Mouse (Mus musculus): ENCODE data around the gene Cbx2. TPM values are rescaled to one million over a fixed set of nuclear protein-coding genes. Genes with fewer than 3 reads are reported as not detected.
A peak's percentile ranks its signal among the peaks of the same experiment; 100 is the strongest.

Gene Cbx2
- polyA plus RNA-seq, 1 experiment from 2014 or later: 23.8 TPM

- Histone ChIP-seq H3K9ac (ENCODE audit: low read depth, low read length) (peak overlapping the region; percentile 68; the same call in 1 of the 2 replicates), H3K4me3 (ENCODE audit: low read depth, low read length) (no peak overlapping the region), H3K36me3 (ENCODE audit: control insufficient read depth, insufficient read depth, low read length) (no peaks in the 10 kb centered on the region), H3K27ac (ENCODE audit: low read depth, low read length) (peak overlapping the region; percentile 29; the same call in 1 of the 2 replicates), H3K4me1 (ENCODE audit: control insufficient read depth, insufficient read depth, low read length) (peaks cover 31% of the 10 kb centered on the region), H3K27me3 (ENCODE audit: control insufficient read depth, insufficient read depth, low read length) (peaks cover 79% of the 10 kb centered on the region), H3K9me3 (replicated peaks; ENCODE audit: control insufficient read depth, low read length) (no peaks in the 10 kb centered on the region), H3K4me2 (peak overlapping the region; percentile 94)
- ATAC-seq (replicated peaks; ENCODE audit: insufficient number of reproducible peaks, low FRiP score, low TSS enrichment): no peak
- WGBS (ENCODE audit: insufficient replicate concordance): 3% methylated on average over 15 of the region's 15 CpGs
Observed at GRCm38 (mm10) chr11:119051927-119052660, 29.3 kb downstream of the Cbx2 start.

DNA sequence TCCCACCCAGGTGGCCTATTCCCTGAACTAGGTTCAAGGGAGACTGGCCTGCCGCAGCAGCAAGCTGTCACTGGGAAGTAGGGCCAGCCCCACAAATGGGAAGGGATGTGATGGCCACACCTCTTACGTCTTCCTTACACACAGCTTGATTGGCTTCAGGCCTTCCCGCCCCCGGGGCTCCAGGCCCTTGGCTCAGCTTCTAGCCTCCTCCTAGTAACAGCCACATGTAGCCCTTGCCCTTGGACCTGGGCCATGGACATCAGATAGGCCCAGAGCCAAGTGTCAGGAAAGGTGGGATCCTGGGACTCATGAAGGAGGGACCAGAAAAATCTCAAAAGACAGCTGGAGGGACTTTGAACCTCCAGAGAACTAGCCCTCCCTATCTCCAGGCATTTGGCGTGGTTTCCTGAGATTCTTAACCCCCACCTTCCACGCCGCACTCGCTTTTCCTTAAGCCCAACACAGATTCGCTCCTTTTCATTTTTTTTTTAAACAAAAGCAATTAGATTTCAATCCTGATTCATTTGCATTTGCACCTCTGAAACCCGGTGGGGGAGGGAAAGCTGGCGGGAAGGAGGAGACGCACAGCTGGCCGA lies 30.0 kb downstream of the Cbx2 start:
- WGBS (ENCODE audit: insufficient replicate concordance): under 1% methylated on average over 13 of the region's 13 CpGs
- H3K9ac ChIP-seq (ENCODE audit: low read depth, low read length): peak overlapping the region; percentile 68
- peak; percentile 36; the same call in 1 of the 2 replicates for ATAC-seq (replicated peaks; ENCODE audit: insufficient number of reproducible peaks, low FRiP score, low TSS enrichment)

GRCm38 (mm10) chr11:119053257-119053670 lies 30.5 kb downstream of the Cbx2 start:
- H3K36me3 ChIP-seq (ENCODE audit: control insufficient read depth, insufficient read depth, low read length): no peaks in the 10 kb centered on the region
- H3K9me3 ChIP-seq (replicated peaks; ENCODE audit: control insufficient read depth, low read length): no peaks in the 10 kb centered on the region
- H3K4me1 ChIP-seq (ENCODE audit: control insufficient read depth, insufficient read depth, low read length): peaks cover 36% of the 10 kb centered on the region
- WGBS (ENCODE audit: insufficient replicate concordance): under 1% methylated on average over 42 of the region's 42 CpGs
- peak overlapping the region; percentile 94 for H3K4me2 ChIP-seq
- peak overlapping the region; percentile 86 for H3K27ac ChIP-seq (ENCODE audit: low read depth, low read length)
- ATAC-seq (replicated peaks; ENCODE audit: insufficient number of reproducible peaks, low FRiP score, low TSS enrichment): peak; percentile 79
- H3K4me3 ChIP-seq (ENCODE audit: low read depth, low read length): peak overlapping the region; percentile 15
- peaks cover 78% of the 10 kb centered on the region for H3K27me3 ChIP-seq (ENCODE audit: control insufficient read depth, insufficient read depth, low read length)
- H3K9ac ChIP-seq (ENCODE audit: low read depth, low read length): peak overlapping the region; percentile 69

More for the DNA sequence above, 30.0 kb downstream of the Cbx2 start:
- Histone ChIP-seq H3K9me3 (replicated peaks; ENCODE audit: control insufficient read depth, low read length) (no peaks in the 10 kb centered on the region), H3K4me2 (peak overlapping the region; percentile 94), H3K27me3 (ENCODE audit: control insufficient read depth, insufficient read depth, low read length) (peaks cover 78% of the 10 kb centered on the region), H3K4me1 (ENCODE audit: control insufficient read depth, insufficient read depth, low read length) (peaks cover 35% of the 10 kb centered on the region), H3K4me3 (ENCODE audit: low read depth, low read length) (peak overlapping the region; percentile 15), H3K27ac (ENCODE audit: low read depth, low read length) (peak overlapping the region; percentile 86), H3K36me3 (ENCODE audit: control insufficient read depth, insufficient read depth, low read length) (no peaks in the 10 kb centered on the region)

GRCm38 (mm10) chr11:119053738-119054350 lies 31.1 kb downstream of the Cbx2 start:
- Histone ChIP-seq H3K36me3 (ENCODE audit: control insufficient read depth, insufficient read depth, low read length) (no peaks in the 10 kb centered on the region), H3K27me3 (ENCODE audit: control insufficient read depth, insufficient read depth, low read length) (peaks cover 78% of the 10 kb centered on the region), H3K4me3 (ENCODE audit: low read depth, low read length) (peak overlapping the region; percentile 15), H3K4me1 (ENCODE audit: control insufficient read depth, insufficient read depth, low read length) (peaks cover 42% of the 10 kb centered on the region), H3K9me3 (replicated peaks; ENCODE audit: control insufficient read depth, low read length) (no peaks in the 10 kb centered on the region), H3K27ac (ENCODE audit: low read depth, low read length) (peak overlapping the region; percentile 35; the same call in 1 of the 2 replicates), H3K9ac (ENCODE audit: low read depth, low read length) (peak overlapping the region; percentile 69), H3K4me2 (peak overlapping the region; percentile 94)
- no peak for ATAC-seq (replicated peaks; ENCODE audit: insufficient number of reproducible peaks, low FRiP score, low TSS enrichment)
- 1% methylated on average over 34 of the region's 35 CpGs for WGBS (ENCODE audit: insufficient replicate concordance)

DNA sequence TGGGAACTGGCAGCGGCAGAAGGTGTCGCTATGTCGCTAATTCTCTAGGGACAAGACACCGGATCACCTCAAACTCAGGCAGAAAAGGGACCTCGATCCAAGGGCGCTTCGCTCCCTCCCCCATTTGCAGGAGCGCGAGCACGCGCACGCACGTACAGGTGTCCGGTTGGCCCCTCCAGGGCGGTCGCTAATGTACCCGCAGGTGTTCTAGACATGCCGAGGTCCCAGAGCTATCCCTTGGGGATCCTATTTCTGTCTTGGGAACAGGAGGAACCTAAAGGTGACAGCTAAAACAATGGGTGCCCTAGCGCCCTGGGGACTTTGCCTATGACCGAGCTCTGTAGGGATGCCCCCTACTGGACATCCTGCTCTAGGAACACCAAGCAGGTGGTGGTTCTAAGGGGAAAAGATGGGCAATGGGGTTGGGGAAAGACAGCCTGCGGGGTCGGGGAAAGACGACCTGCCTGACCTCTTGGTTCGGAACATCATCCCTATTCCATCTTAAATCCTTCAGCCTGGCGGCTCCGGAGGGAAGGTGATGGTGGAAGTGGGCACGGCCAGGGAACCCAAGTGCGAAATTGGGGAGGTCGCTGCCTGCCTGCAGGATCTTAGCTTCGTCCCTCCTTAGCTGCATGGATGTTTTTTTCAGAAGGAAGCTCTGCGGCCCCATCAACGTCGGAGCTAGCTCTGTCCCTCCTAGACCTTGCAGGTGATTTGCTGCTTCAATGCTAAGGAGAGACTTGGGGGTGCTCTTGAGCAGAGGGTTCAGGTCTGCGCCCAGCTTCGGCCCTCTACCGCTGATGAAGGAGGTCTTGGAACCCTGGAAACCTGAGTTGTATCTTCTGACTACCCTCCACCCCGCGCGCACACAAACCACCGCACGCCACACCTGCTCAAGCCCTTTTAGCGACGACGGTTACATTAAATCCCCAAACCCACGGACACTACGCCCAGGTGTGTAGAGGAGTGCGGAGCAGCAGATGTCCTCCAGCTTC lies 31.9 kb downstream of the Cbx2 start:
- WGBS (ENCODE audit: insufficient replicate concordance): 3% methylated on average over 47 of the region's 47 CpGs

DNA sequence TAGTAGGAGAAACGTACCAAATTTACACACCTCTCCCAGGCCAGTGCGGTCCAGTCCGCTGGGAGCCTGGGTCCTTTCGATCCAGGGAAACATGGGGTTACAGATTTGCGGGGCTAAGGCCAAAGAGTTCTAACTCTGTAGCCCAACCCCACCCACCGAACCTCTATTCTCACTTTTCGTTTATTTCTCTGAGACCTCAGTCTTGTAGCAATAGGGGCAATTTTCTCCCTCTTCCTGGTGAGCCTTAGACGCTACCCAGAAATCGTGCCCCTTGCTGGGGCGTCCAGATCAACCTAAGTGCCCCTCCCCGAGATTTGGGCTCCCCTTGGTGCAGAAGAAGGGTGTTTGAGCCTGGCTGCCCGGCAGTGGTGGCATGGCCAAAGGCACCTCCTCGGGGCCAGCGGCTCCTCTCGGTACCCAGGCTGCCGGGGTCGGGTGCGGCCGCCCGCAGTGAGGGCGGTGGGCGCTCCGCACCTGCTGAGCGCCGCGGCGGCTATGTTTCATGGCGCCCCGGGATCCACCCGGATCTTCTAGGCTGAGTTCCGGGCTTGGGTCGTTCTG lies 32.9 kb downstream of the Cbx2 start:
- H3K9ac ChIP-seq (ENCODE audit: low read depth, low read length): peak overlapping the region; percentile 46
- WGBS (ENCODE audit: insufficient replicate concordance): 2% methylated on average over 32 of the region's 32 CpGs
- H3K4me3 ChIP-seq (ENCODE audit: low read depth, low read length): peak overlapping the region; percentile 61
- no peaks in the 10 kb centered on the region for H3K36me3 ChIP-seq (ENCODE audit: control insufficient read depth, insufficient read depth, low read length)
- ATAC-seq (replicated peaks; ENCODE audit: insufficient number of reproducible peaks, low FRiP score, low TSS enrichment): no peak
- H3K9me3 ChIP-seq (replicated peaks; ENCODE audit: control insufficient read depth, low read length): no peaks in the 10 kb centered on the region
- H3K27ac ChIP-seq (ENCODE audit: low read depth, low read length): no peak overlapping the region
- peaks cover 78% of the 10 kb centered on the region for H3K27me3 ChIP-seq (ENCODE audit: control insufficient read depth, insufficient read depth, low read length)
- H3K4me1 ChIP-seq (ENCODE audit: control insufficient read depth, insufficient read depth, low read length): peaks cover 44% of the 10 kb centered on the region
- peak overlapping the region; percentile 94 for H3K4me2 ChIP-seq

More for the DNA sequence above, 31.9 kb downstream of the Cbx2 start:
- H3K27me3 ChIP-seq (ENCODE audit: control insufficient read depth, insufficient read depth, low read length): peaks cover 78% of the 10 kb centered on the region
- no peaks in the 10 kb centered on the region for H3K36me3 ChIP-seq (ENCODE audit: control insufficient read depth, insufficient read depth, low read length)
- H3K9ac ChIP-seq (ENCODE audit: low read depth, low read length): peak overlapping the region; percentile 69; the same call in 1 of the 2 replicates
- ATAC-seq (replicated peaks; ENCODE audit: insufficient number of reproducible peaks, low FRiP score, low TSS enrichment): no peak
- H3K27ac ChIP-seq (ENCODE audit: low read depth, low read length): no peak overlapping the region
- peaks cover 44% of the 10 kb centered on the region for H3K4me1 ChIP-seq (ENCODE audit: control insufficient read depth, insufficient read depth, low read length)
- H3K4me2 ChIP-seq: peak overlapping the region; percentile 94
- peak overlapping the region; percentile 61 for H3K4me3 ChIP-seq (ENCODE audit: low read depth, low read length)
- H3K9me3 ChIP-seq (replicated peaks; ENCODE audit: control insufficient read depth, low read length): no peaks in the 10 kb centered on the region

GRCm38 (mm10) chr11:119056301-119057211 lies 33.8 kb downstream of the Cbx2 start:
- WGBS (ENCODE audit: insufficient replicate concordance): under 1% methylated on average over 64 of the region's 65 CpGs
- H3K27me3 ChIP-seq (ENCODE audit: control insufficient read depth, insufficient read depth, low read length): peaks cover 78% of the 10 kb centered on the region
- H3K4me1 ChIP-seq (ENCODE audit: control insufficient read depth, insufficient read depth, low read length): peaks cover 44% of the 10 kb centered on the region
- H3K27ac ChIP-seq (ENCODE audit: low read depth, low read length): peak overlapping the region; percentile 64
- 0 out of 2 replicates have a peak, but pooled peaks have one; percentile 16 for ATAC-seq (replicated peaks; ENCODE audit: insufficient number of reproducible peaks, low FRiP score, low TSS enrichment)
- H3K4me2 ChIP-seq: peak overlapping the region; percentile 94
- H3K36me3 ChIP-seq (ENCODE audit: control insufficient read depth, insufficient read depth, low read length): no peaks in the 10 kb centered on the region
- peak overlapping the region; percentile 88 for H3K9ac ChIP-seq (ENCODE audit: low read depth, low read length)
- H3K9me3 ChIP-seq (replicated peaks; ENCODE audit: control insufficient read depth, low read length): no peaks in the 10 kb centered on the region
- H3K4me3 ChIP-seq (ENCODE audit: low read depth, low read length): peak overlapping the region; percentile 61
